Mouse (Mus musculus) adrenal gland (tissue): ENCODE data around the gene Gp9.

ENCODE experiments used
- intact Hi-C: fragments of 180-260 bp; cut with DNase I; formaldehyde crosslinking; loops from one replicate; pipeline ENCODE4 v1.15.1; 2025

The Gp9 gene

GRCm38 (mm10) chr6:87748531-87748930 is 29.3 kb upstream of the Gp9 start:
- intact Hi-C loops = no loop called here

GRCm38 (mm10) chr6:87750184-87750910 is 27.5 kb upstream of the Gp9 start:
- intact Hi-C loops = no loop called here

DNA sequence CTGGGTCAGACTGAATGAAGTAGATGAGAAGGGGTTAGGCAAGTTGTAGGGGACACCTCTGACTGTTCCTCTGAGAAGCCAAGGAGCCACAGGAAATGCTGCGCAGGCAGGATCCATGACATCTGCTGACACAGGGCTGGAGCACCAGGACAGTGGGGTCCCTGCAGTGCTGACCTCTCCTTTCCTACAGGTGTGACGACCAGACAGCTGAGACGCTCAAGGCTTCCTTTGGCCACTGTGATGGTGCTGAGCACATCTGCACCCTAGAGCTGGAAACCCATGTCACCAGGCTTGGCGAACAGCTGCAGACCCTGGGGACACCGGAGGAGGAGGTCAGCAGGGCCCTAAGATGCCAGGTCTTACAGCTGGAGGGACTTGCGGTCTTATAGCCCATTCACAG is 26.3 kb upstream of the Gp9 start:
- intact Hi-C loops = no loop called here

- intact Hi-C loops = no loop called here
Observed at GRCm38 (mm10) chr6:87755196-87755595, 22.7 kb upstream of the Gp9 start.

GRCm38 (mm10) chr6:87756896-87757295 is 21.0 kb upstream of the Gp9 start:
- intact Hi-C loops = no loop called here

DNA sequence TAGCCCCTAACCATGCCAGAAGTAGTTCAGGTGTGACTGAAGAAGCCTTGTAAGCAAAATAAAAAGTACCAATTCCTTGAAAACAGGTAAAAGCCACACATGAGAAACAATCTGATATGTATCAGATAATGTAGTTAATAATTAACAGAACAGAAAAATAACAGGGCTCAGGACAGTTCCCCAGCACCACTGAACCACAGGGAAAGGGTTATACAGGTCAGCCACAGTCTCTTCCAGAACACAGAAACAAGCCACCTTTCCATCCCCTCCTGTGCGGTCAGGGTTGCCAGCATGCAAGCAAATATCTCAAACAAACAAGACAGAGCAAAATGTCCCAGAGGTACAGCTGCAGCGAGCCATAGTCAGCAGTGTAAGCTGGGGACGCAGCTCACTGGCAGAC is 18.5 kb upstream of the Gp9 start:
- intact Hi-C loops = no loop called here

DNA sequence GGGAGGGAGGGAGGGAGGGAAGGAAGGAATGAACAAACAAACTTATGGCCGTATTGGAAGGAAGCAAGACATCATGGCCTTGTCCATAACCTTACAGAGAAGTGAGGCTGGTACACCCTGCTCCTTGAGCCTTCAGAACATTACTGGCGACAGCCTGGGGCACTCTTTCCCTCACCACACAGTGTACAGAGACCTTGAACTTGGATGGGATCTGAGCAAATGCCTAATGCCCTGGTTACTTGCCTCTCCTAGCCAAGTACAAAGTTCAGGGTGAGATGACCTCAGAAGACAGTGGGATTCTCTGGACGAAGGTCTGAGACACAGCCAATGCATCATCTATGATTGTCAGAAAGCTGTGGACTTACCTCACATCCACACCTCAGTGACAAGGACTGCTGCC is 18.0 kb upstream of the Gp9 start:
- intact Hi-C loops = loop anchor here (5.0 to 10.0 kb wide), 2 partner anchors 77 to 235 kb away; partner anchors contain the start of genes Gm45140 and Isy1

- intact Hi-C loops = loop anchor here (5.0 to 10.0 kb wide), 2 partner anchors 75 to 233 kb away; partner anchors contain the start of genes Gm45140 and Isy1
Observed at GRCm38 (mm10) chr6:87762161-87762560, 15.7 kb upstream of the Gp9 start.

GRCm38 (mm10) chr6:87763376-87764280 is 14.2 kb upstream of the Gp9 start:
- intact Hi-C loops = loop anchor here (5.0 to 10.0 kb wide), 2 partner anchors 74 to 231 kb away; partner anchors contain the start of genes Gm45140 and Isy1

DNA sequence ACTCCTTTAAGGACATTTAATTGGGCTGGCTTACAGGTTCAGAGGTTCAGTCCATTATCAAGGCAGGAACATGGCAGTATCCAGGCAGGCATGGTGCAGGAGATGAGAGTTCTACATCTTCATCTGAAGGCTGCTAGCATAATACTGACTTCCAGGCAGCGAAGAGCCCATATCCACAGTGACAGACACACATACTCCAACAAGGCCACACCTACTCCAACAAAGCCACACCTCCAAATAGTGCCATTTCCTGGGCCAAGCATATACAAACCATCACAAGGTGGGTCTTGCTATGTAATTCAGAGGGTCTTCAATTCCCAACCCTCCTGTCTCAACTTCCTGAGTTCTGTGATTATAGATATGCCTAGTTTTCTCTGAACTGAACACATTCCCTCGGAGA is 13.6 kb upstream of the Gp9 start:
- intact Hi-C loops = loop anchor here (5.0 to 10.0 kb wide), 2 partner anchors 73 to 231 kb away; partner anchors contain the start of genes Gm45140 and Isy1

- intact Hi-C loops = loop anchor here (5.0 kb wide), 1 partner anchor 37 kb away; no protein-coding TSS in a partner anchor
Observed at GRCm38 (mm10) chr6:87770626-87771025, 7.2 kb upstream of the Gp9 start.

GRCm38 (mm10) chr6:87774466-87774865 is 3.4 kb upstream of the Gp9 start:
- intact Hi-C loops = loop anchor here (5.0 kb wide), 1 partner anchor 33 kb away; no protein-coding TSS in a partner anchor

DNA sequence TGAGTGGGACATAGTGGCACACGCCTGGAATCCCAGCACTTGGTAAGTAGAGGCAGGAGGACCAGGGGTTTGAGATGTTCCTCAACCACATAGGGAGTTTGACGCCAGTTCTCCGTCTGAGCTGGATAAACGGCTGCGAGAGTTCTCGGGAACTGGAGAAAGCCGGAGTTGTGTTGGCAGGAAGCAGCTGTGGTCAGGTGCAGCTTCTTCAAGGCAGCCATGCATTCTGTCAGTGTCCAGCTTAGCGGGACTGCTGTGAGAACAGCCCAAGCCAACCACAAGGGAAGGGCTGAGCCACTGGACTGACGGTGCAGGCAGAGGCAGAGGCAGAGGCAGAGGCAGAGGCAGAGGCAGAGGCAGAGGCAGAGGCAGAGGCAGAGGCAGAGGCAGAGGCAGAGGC is 3.0 kb upstream of the Gp9 start:
- intact Hi-C loops = loop anchor here (5.0 kb wide), 1 partner anchor 32 kb away; no protein-coding TSS in a partner anchor

DNA sequence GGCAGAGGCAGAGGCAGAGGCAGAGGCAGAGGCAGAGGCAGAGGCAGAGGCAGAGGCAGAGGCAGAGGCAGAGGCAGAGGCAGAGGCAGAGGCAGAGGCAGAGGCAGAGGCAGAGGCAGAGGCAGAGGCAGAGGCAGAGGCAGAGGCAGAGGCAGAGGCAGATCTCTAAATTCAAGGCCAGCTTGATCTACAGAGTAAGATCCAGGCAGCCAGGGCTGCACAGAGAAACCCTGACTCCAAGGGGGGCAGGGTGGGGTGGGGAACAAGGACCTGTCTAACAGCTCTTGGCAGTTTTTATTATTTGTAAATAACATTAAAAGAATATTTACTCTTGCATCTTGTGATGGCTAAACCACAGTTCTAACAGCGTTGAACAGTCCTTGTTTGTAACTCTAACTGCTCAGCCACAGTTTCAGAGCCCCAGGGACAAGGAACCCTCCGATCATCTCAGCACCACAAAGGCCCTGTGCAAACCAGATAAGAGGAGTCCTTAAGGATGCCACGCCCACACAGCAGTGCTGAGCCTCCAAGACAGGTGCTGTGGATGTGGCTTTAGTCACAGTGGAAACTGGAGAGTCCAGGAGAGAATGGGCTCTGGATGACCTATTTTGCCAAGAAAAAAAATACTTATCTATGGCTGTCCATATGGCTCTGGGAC is 2.2 kb upstream of the Gp9 start:
- intact Hi-C loops = no loop called here

- intact Hi-C loops = no loop called here
Observed at GRCm38 (mm10) chr6:87776663-87777062, 1.2 kb upstream of the Gp9 start.

GRCm38 (mm10) chr6:87778294-87779173 is 662 bp downstream of the Gp9 start:
- intact Hi-C loops = no loop called here

GRCm38 (mm10) chr6:87779174-87780165 is 1.6 kb downstream of the Gp9 start:
- intact Hi-C loops = no loop called here

- intact Hi-C loops = no loop called here
Observed at GRCm38 (mm10) chr6:87780546-87781301, 2.9 kb downstream of the Gp9 start.
